Mouse (Mus musculus) left cerebral cortex, adult 2 months (tissue): ENCODE data around the gene Umad1. TPM values are rescaled to one million over a fixed set of nuclear protein-coding genes. Genes with fewer than 3 reads are reported as not detected.
A peak's percentile ranks its signal among the peaks of the same experiment; 100 is the strongest.

Source experiments
- DNase-seq, 2 experiments: peaks; one replicate each; pipeline ENCODE4 v3.0.0; 2021 to 2022; ENCODE audit warnings: low spot score in 2 of 2, mixed read lengths in 1 of 2; ENCODE audit errors: extremely low spot score in 1 of 2
- H3K27ac ChIP-seq: fragments of 200-600 bp; 2 replicates; pipeline ENCODE4 v1.8.1; 2022
- H3K4me3 ChIP-seq: fragments of 200-600 bp; 2 replicates; pipeline ENCODE4 v1.8.1; 2022
- CTCF ChIP-seq: fragments of 200-600 bp; IDR thresholded peaks from 2 replicates; pipeline ENCODE4 v1.8.1; 2022; ENCODE audit warnings: antibody characterized with exemption, mild to moderate bottlenecking, moderate library complexity
- intact Hi-C: fragments of 180-260 bp; cut with DNase I; formaldehyde crosslinking; loops from one replicate; pipeline ENCODE4 v1.15.1; 2025
- total RNA-seq, 2 experiments: library from RNA; stranded (reverse); gene quantifications; 2 replicates each; pipeline ENCODE4 v1.2.3; 2021

The Umad1 gene
- total RNA-seq, 2 experiments from 2014 or later, result 43.1 to 48.7 TPM

- Histone ChIP-seq H3K27ac (no peak overlapping the region), H3K4me3 (no peak overlapping the region)
- DNase-seq, result no peak
- intact Hi-C loops, result no loop called here
- peak; percentile 23 for TF ChIP-seq CTCF
Measured at GRCm38 (mm10) chr6:8430610-8431234, 171.6 kb downstream of the Umad1 start.

GRCm38 (mm10) chr6:8433179-8433578 lies 174.1 kb downstream of the Umad1 start:
- intact Hi-C loops, result no loop called here
- DNase-seq, result no peak
- TF ChIP-seq CTCF, result no peak
- H3K4me3 ChIP-seq, result no peak overlapping the region
- H3K27ac ChIP-seq, result no peak overlapping the region

- no peak overlapping the region for H3K27ac ChIP-seq
- intact Hi-C loops, result no loop called here
Measured at GRCm38 (mm10) chr6:8437937-8438336, 178.8 kb downstream of the Umad1 start.

GRCm38 (mm10) chr6:8441814-8442213 lies 182.7 kb downstream of the Umad1 start:
- no peak for TF ChIP-seq CTCF
- Histone ChIP-seq H3K27ac (no peak overlapping the region), H3K4me3 (no peak overlapping the region)
- intact Hi-C loops, result no loop called here
- no peak for DNase-seq

More at GRCm38 (mm10) chr6:8437937-8438336, 178.8 kb downstream of the Umad1 start:
- no peak for TF ChIP-seq CTCF
- no peak for DNase-seq
- no peak overlapping the region for H3K4me3 ChIP-seq

- peak in 1 of 2 experiments; percentile 30 for DNase-seq
- Histone ChIP-seq H3K4me3 (no peak overlapping the region), H3K27ac (peak overlapping the region; percentile 12)
- intact Hi-C loops, result no loop called here
- TF ChIP-seq CTCF, result no peak
Measured at GRCm38 (mm10) chr6:8446786-8447185, 187.7 kb downstream of the Umad1 start.

GRCm38 (mm10) chr6:8455599-8455998 lies 196.5 kb downstream of the Umad1 start:
- intact Hi-C loops, result no loop called here
- no peak overlapping the region for H3K27ac ChIP-seq
- TF ChIP-seq CTCF, result no peak
- DNase-seq, result no peak
- H3K4me3 ChIP-seq, result no peak overlapping the region

- no peak for TF ChIP-seq CTCF
- no peak for DNase-seq
- no peak overlapping the region for H3K4me3 ChIP-seq
- no peak overlapping the region for H3K27ac ChIP-seq
- intact Hi-C loops, result no loop called here
Measured at GRCm38 (mm10) chr6:8458596-8458995, 199.5 kb downstream of the Umad1 start.

- Histone ChIP-seq H3K27ac (no peak overlapping the region), H3K4me3 (no peak overlapping the region)
- no peak for DNase-seq
- intact Hi-C loops, result no loop called here
- TF ChIP-seq CTCF, result no peak
Measured at GRCm38 (mm10) chr6:8462447-8462846, 203.4 kb downstream of the Umad1 start.

GRCm38 (mm10) chr6:8465388-8465787 lies 206.3 kb downstream of the Umad1 start:
- TF ChIP-seq CTCF, result no peak
- intact Hi-C loops, result no loop called here
- H3K4me3 ChIP-seq, result no peak overlapping the region
- DNase-seq, result no peak
- no peak overlapping the region for H3K27ac ChIP-seq

GRCm38 (mm10) chr6:8465985-8466384 lies 206.9 kb downstream of the Umad1 start:
- Histone ChIP-seq H3K27ac (no peak overlapping the region), H3K4me3 (no peak overlapping the region)
- intact Hi-C loops, result no loop called here
- DNase-seq, result no peak
- TF ChIP-seq CTCF, result no peak

- DNase-seq, result no peak
- no peak overlapping the region for H3K27ac ChIP-seq
- no peak overlapping the region for H3K4me3 ChIP-seq
- no peak for TF ChIP-seq CTCF
- intact Hi-C loops, result no loop called here
Measured at GRCm38 (mm10) chr6:8467667-8468337, 208.7 kb downstream of the Umad1 start.

GRCm38 (mm10) chr6:8469918-8470317 lies 210.8 kb downstream of the Umad1 start:
- Histone ChIP-seq H3K4me3 (no peak overlapping the region), H3K27ac (no peak overlapping the region)
- DNase-seq, result no peak
- intact Hi-C loops, result no loop called here
- TF ChIP-seq CTCF, result no peak

- TF ChIP-seq CTCF, result no peak
Measured at GRCm38 (mm10) chr6:8472125-8472524, 213.0 kb downstream of the Umad1 start.

More at GRCm38 (mm10) chr6:8472125-8472524, 213.0 kb downstream of the Umad1 start:
- intact Hi-C loops, result no loop called here
- Histone ChIP-seq H3K27ac (no peak overlapping the region), H3K4me3 (no peak overlapping the region)
- DNase-seq, result no peak
